8 mouse cellular contexts compared by ENCODE assay signal in the genomic region with DNA sequence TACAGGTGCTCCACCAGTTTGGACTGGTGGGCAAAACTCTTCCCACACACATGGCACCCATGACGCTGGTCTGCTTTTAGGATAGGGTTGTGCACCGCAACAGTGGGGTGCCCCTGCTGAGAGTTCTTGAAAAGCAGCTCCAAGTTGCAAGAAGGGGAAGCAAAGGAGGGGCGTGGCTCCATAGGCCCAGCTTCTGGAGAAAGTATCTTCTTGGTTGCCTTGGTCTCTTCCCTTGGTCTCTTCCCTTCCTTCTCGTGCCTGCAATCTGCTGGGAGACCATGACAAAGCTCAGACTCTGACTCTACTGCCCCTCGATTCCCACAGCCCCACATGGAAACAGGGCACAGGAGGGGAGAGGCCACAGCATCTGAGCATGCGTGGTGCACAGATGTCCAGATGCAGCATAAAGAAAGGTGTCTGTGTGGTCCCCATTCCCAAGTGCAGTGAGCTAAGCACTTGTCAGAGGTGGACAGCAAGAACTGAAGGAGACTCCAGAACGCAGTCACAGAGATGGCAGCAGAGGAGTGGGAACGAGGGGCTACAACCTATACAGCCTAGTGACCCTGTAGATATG. TPM values are rescaled to one million over a fixed set of nuclear protein-coding genes. Genes with fewer than 3 reads are reported as not detected.
DNase-seq lines count a peak whose midpoint lies in the region; ATAC-seq and TF ChIP-seq lines count a peak whose summit lies in the region.
"Had no signal": no experiment of that assay in that cellular context is flagged by ENCODE, and none has a peak within 500 bp of the region (broad histone marks: within the 10 kb centered on the region; RNA-seq: fewer than 3 reads in every experiment).

No protein-coding gene starts in this region.

- no peaks in the 10 kb centered on the region for H3K27me3 ChIP-seq in lung, embryonic 14.5 days (ENCODE audit: insufficient read depth, low read length)
- 0 out of 2 replicates have a peak, but pooled peaks cover 9% of the 10 kb centered on the region for H3K27me3 ChIP-seq in forebrain, embryonic 13.5 days
- peaks cover 5% of the 10 kb centered on the region; the same call in 1 of the 2 replicates for H3K27me3 ChIP-seq in liver, embryonic 13.5 days
- H3K27me3 ChIP-seq in stomach, embryonic 15.5 days (replicated peaks) = no peaks in the 10 kb centered on the region

- 80% methylated on average over 8 of the region's 8 CpGs for WGBS in lung, embryonic 14.5 days
- WGBS in forebrain, embryonic 13.5 days = 83% methylated on average over 8 of the region's 8 CpGs
- WGBS in liver, embryonic 13.5 days (ENCODE audit: insufficient replicate concordance) = 62% methylated on average over 8 of the region's 8 CpGs
- WGBS in stomach, embryonic 15.5 days = 79% methylated on average over 8 of the region's 8 CpGs

- H3K9ac ChIP-seq in lung, embryonic 14.5 days = peak overlapping the region; percentile 75
- H3K9ac ChIP-seq in forebrain, embryonic 13.5 days = peak overlapping the region; percentile 76
- peak overlapping the region; percentile 83 for H3K9ac ChIP-seq in liver, embryonic 13.5 days
- H3K9ac ChIP-seq in stomach, embryonic 15.5 days = peak overlapping the region; percentile 71; the same call in 1 of the 2 replicates

- H3K9me3 ChIP-seq in lung, embryonic 14.5 days (ENCODE audit: low read depth, low read length) = no peaks in the 10 kb centered on the region
- H3K9me3 ChIP-seq in forebrain, embryonic 13.5 days (replicated peaks) = no peaks in the 10 kb centered on the region
- H3K9me3 ChIP-seq in liver, embryonic 13.5 days (replicated peaks) = no peaks in the 10 kb centered on the region
- H3K9me3 ChIP-seq in stomach, embryonic 15.5 days = no peaks in the 10 kb centered on the region

- DNase-seq in lung, embryonic 14.5 days = no peak
- no peak for DNase-seq in lung, postnatal 10 days
- no peak for DNase-seq in liver, embryonic 13.5 days
- DNase-seq in layer of hippocampus, adult 11-12 months (ENCODE audit: low spot score) = no peak
- no peak for DNase-seq in spleen, postnatal 4 days (ENCODE audit: low spot score in 2 of 2)
- DNase-seq: gastrocnemius, postnatal 14 days had no signal

- TF ChIP-seq CTCF in lung, embryonic 14.5 days (IDR thresholded peaks at IDR 0.05; ENCODE audit: low read depth) = no peak

- peak overlapping the region; percentile 81 for H3K4me2 ChIP-seq in lung, embryonic 14.5 days
- H3K4me2 ChIP-seq in forebrain, embryonic 13.5 days = peak overlapping the region; percentile 78
- peak overlapping the region; percentile 89 for H3K4me2 ChIP-seq in liver, embryonic 13.5 days
- peak overlapping the region; percentile 79 for H3K4me2 ChIP-seq in stomach, embryonic 15.5 days

- 0 out of 2 replicates have a peak, but pooled peaks cover 9% of the 10 kb centered on the region for H3K36me3 ChIP-seq in lung, embryonic 14.5 days (ENCODE audit: insufficient read depth)
- peaks cover 14% of the 10 kb centered on the region for H3K36me3 ChIP-seq in forebrain, embryonic 13.5 days (ENCODE audit: poor library complexity, severe bottlenecking)
- H3K36me3 ChIP-seq in liver, embryonic 13.5 days = peaks cover 12% of the 10 kb centered on the region
- H3K36me3 ChIP-seq in stomach, embryonic 15.5 days = peaks cover 8% of the 10 kb centered on the region; the same call in 1 of the 2 replicates

- H3K27ac ChIP-seq in lung, embryonic 14.5 days (ENCODE audit: low read depth) = no peak overlapping the region
- 0 out of 2 replicates have a peak overlapping the region, but pooled peaks have one; percentile 82 for H3K27ac ChIP-seq in forebrain, embryonic 13.5 days
- H3K27ac ChIP-seq in liver, embryonic 13.5 days = no peak overlapping the region
- no peak overlapping the region for H3K27ac ChIP-seq in stomach, embryonic 15.5 days

- ATAC-seq in lung, embryonic 14.5 days (ENCODE audit: insufficient read depth) = no peak
- no peak for ATAC-seq in forebrain, embryonic 13.5 days
- ATAC-seq in liver, embryonic 13.5 days (ENCODE audit: low read depth) = no peak
- no peak for ATAC-seq in stomach, embryonic 15.5 days (ENCODE audit: insufficient read depth, low FRiP score, low read depth)

- H3K4me3 ChIP-seq in lung, embryonic 14.5 days (ENCODE audit: low read depth, low read length) = peak overlapping the region; percentile 66
- peak overlapping the region; percentile 71 for H3K4me3 ChIP-seq in forebrain, embryonic 13.5 days
- peak overlapping the region; percentile 71 for H3K4me3 ChIP-seq in liver, embryonic 13.5 days (replicated peaks)
- H3K4me3 ChIP-seq in stomach, embryonic 15.5 days (replicated peaks) = peak overlapping the region; percentile 72

- H3K4me1 ChIP-seq in lung, embryonic 14.5 days (ENCODE audit: insufficient read depth) = 0 out of 2 replicates have a peak, but pooled peaks cover 10% of the 10 kb centered on the region
- H3K4me1 ChIP-seq in forebrain, embryonic 13.5 days = peaks cover 17% of the 10 kb centered on the region
- peaks cover 21% of the 10 kb centered on the region for H3K4me1 ChIP-seq in liver, embryonic 13.5 days (replicated peaks)
- peaks cover 10% of the 10 kb centered on the region; the same call in 1 of the 2 replicates for H3K4me1 ChIP-seq in stomach, embryonic 15.5 days

RNA-seq across cellular contexts. Expression of a gene that starts 1.1 kb away (rescaled TPM):
- 4.9 and 7.1 TPM in 2 replicates for polyA plus RNA-seq in lung, embryonic 14.5 days (2014; fragmentation: Nextera tagmentation; extraction: Ambion mirVana)
- polyA plus RNA-seq in forebrain, embryonic 13.5 days (2015; fragmentation: Nextera tagmentation; extraction: Ambion mirVana) = 6.0 and 7.2 TPM in 2 replicates
- polyA plus RNA-seq in liver, embryonic 13.5 days (2015; fragmentation: Nextera tagmentation; extraction: Ambion mirVana) = 1.3 and 1.4 TPM in 2 replicates
- 6.3 and 6.5 TPM in 2 replicates for polyA plus RNA-seq in stomach, embryonic 15.5 days (2015; fragmentation: Nextera tagmentation; extraction: Ambion mirVana)

RNA-seq across cellular contexts. Expression of a gene that starts 5.4 kb away (rescaled TPM):
- polyA plus RNA-seq in lung, embryonic 14.5 days (2014; fragmentation: Nextera tagmentation; extraction: Ambion mirVana) = 5.6 and 6.8 TPM in 2 replicates
- 5.3 and 5.5 TPM in 2 replicates for polyA plus RNA-seq in forebrain, embryonic 13.5 days (2015; fragmentation: Nextera tagmentation; extraction: Ambion mirVana)
- polyA plus RNA-seq in liver, embryonic 13.5 days (2015; fragmentation: Nextera tagmentation; extraction: Ambion mirVana) = 1.3 and 1.4 TPM in 2 replicates
- polyA plus RNA-seq in stomach, embryonic 15.5 days (2015; fragmentation: Nextera tagmentation; extraction: Ambion mirVana) = 5.5 and 6.3 TPM in 2 replicates

RNA-seq across cellular contexts. Expression of a gene that starts 14.3 kb away (rescaled TPM):
- 9.3 and 10.4 TPM in 2 replicates for polyA plus RNA-seq in lung, embryonic 14.5 days (2014; fragmentation: Nextera tagmentation; extraction: Ambion mirVana)
- 4.3 and 5.4 TPM in 2 replicates for polyA plus RNA-seq in forebrain, embryonic 13.5 days (2015; fragmentation: Nextera tagmentation; extraction: Ambion mirVana)
- polyA plus RNA-seq in liver, embryonic 13.5 days (2015; fragmentation: Nextera tagmentation; extraction: Ambion mirVana) = 1.1 and 1.8 TPM in 2 replicates
- polyA plus RNA-seq in stomach, embryonic 15.5 days (2015; fragmentation: Nextera tagmentation; extraction: Ambion mirVana) = 7.6 and 8.8 TPM in 2 replicates

RNA-seq across cellular contexts. Expression of a gene that starts 16.5 kb away (rescaled TPM):
- 6.7 and 8.5 TPM in 2 replicates for polyA plus RNA-seq in lung, embryonic 14.5 days (2014; fragmentation: Nextera tagmentation; extraction: Ambion mirVana)
- polyA plus RNA-seq in forebrain, embryonic 13.5 days (2015; fragmentation: Nextera tagmentation; extraction: Ambion mirVana) = 6.4 and 8.6 TPM in 2 replicates
- 1.7 and 2.1 TPM in 2 replicates for polyA plus RNA-seq in liver, embryonic 13.5 days (2015; fragmentation: Nextera tagmentation; extraction: Ambion mirVana)
- polyA plus RNA-seq in stomach, embryonic 15.5 days (2015; fragmentation: Nextera tagmentation; extraction: Ambion mirVana) = 9.0 and 9.6 TPM in 2 replicates

RNA-seq across cellular contexts. Expression of a gene that starts 29.5 kb away (rescaled TPM):
- 21.6 and 22.6 TPM in 2 replicates for polyA plus RNA-seq in lung, embryonic 14.5 days (2014; fragmentation: Nextera tagmentation; extraction: Ambion mirVana)
- 30.3 and 36.2 TPM in 2 replicates for polyA plus RNA-seq in forebrain, embryonic 13.5 days (2015; fragmentation: Nextera tagmentation; extraction: Ambion mirVana)
- 9.1 and 10.4 TPM in 2 replicates for polyA plus RNA-seq in liver, embryonic 13.5 days (2015; fragmentation: Nextera tagmentation; extraction: Ambion mirVana)
- 22.0 and 23.6 TPM in 2 replicates for polyA plus RNA-seq in stomach, embryonic 15.5 days (2015; fragmentation: Nextera tagmentation; extraction: Ambion mirVana)
